Mouse (Mus musculus) testis, adult 2 months (tissue): Measurements from ENCODE around the gene Micu2.

Experiments used
- CTCF ChIP-seq: fragments of 200-500 bp; IDR thresholded peaks from 2 replicates; pipeline ENCODE4 v1.5.1; 2012; ENCODE audit warnings: low read depth, mild to moderate bottlenecking, inconsistent platforms, low read length, moderate library complexity; ENCODE audit not compliant: control insufficient read depth, insufficient read depth, insufficient replicate concordance
- POLR2A ChIP-seq: fragments of 200-500 bp; IDR thresholded peaks from 2 replicates; pipeline ENCODE4 v1.6.1; 2012; ENCODE audit warnings: low read depth, mild to moderate bottlenecking, inconsistent platforms, low read length, moderate library complexity; ENCODE audit not compliant: control insufficient read depth

GRCm38 (mm10) chr14:57989162-57989561 is 9.9 kb downstream of the Micu2 start:
- TF ChIP-seq POLR2A (no peak), CTCF (no peak)
